Mouse (Mus musculus) heart, embryonic 15.5 days (tissue): ENCODE measurements around the gene Zwint. TPM values are rescaled to one million over a fixed set of nuclear protein-coding genes. Genes with fewer than 3 reads are reported as not detected.

Experiments used
- ATAC-seq: fragments of 200-750 bp; cut with Nextera tagmentation; replicated peaks from 2 replicates; pipeline ENCODE4 v1.8.0; 2017; ENCODE audit warnings: low read depth, moderate TSS enrichment; ENCODE audit not compliant: insufficient number of reproducible peaks, insufficient read depth, low FRiP score
- H3K27ac ChIP-seq: fragments of 300-500 bp; sonication (generic); 2 replicates; pipeline ENCODE4 v1.5.1; 2015; ENCODE audit warnings: mild to moderate bottlenecking, inconsistent platforms
- H3K27me3 ChIP-seq: fragments of 300-500 bp; sonication (generic); 2 replicates; pipeline ENCODE4 v1.6.1; 2015; ENCODE audit warnings: inconsistent platforms
- H3K36me3 ChIP-seq: fragments of 300-500 bp; sonication (generic); 2 replicates; pipeline ENCODE4 v1.6.1; 2015; ENCODE audit warnings: mild to moderate bottlenecking, inconsistent platforms
- H3K4me1 ChIP-seq: fragments of 300-500 bp; sonication (generic); replicated peaks from 2 replicates; pipeline ENCODE4 v1.6.1; 2015; ENCODE audit warnings: inconsistent platforms
- H3K4me2 ChIP-seq: fragments of 300-500 bp; sonication (generic); 2 replicates; pipeline ENCODE4 v1.6.1; 2015; ENCODE audit warnings: inconsistent platforms, mild to moderate bottlenecking, moderate library complexity
- H3K4me3 ChIP-seq: fragments of 300-500 bp; sonication (generic); 2 replicates; pipeline ENCODE4 v1.5.1; 2015; ENCODE audit warnings: mild to moderate bottlenecking, inconsistent platforms
- H3K9ac ChIP-seq: fragments of 300-500 bp; sonication (generic); 2 replicates; pipeline ENCODE4 v1.6.1; 2015; ENCODE audit warnings: mild to moderate bottlenecking, inconsistent platforms
- H3K9me3 ChIP-seq: fragments of 300-500 bp; sonication (generic); replicated peaks from 2 replicates; pipeline ENCODE4 v1.6.1; 2016; ENCODE audit warnings: inconsistent platforms
- WGBS: fragments of 180-500 bp; shearing (Covaris S2); methylation state at CpG from one replicate; pipeline ENCODE4 v1.1.7; 2015; ENCODE audit warnings: mixed read lengths; 5-methylcytosine and 5-hydroxymethylcytosine counted together
- polyA plus RNA-seq: library from polyadenylated mRNA; unstranded; fragments of >200 nt; fragmentation: Nextera tagmentation; extraction: Ambion mirVana; gene quantifications from 2 replicates; pipeline ENCODE4 v1.2.1, GENCODE M21; 2015

Zwint gene
- polyA plus RNA-seq, result 200 and 219 TPM in 2 replicates

DNA sequence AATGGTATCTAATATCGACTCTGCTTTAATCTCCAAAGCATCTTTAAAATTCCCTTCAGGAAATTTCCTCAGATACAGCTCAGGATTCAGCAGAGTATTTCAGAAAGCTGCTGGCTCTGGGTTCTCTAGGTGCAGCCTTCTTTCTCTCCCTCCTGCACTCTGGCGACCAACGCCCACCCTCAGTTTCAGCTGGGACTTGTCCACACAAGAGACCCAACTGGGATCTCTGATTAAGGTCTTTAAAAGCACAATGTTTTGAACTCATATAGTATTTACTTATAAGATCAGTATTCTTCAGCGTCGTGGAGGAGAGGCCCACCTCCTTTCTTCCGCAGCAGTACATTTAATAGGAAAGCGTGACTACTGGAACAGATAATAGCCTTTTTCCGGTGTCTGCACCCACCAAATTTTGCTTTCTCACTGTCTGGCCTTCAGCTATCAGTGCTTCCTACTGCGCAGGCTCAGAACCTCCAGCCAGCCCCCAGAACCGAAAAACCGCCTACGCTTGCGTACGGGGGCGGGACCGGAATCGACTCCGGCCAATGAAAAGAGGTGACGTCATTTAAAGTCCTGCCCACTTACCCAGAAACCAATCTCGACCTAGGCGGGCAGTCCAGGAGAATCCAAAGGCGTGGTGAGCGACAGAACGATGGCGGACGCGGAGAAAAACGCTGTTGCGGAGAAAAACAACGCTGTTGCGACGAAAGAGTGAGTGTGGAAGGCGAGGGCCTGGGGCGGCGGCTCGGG, at the start of gene Zwint:
TSS of gene Zwint (plus strand) at position 576 of the 747 bp plus-strand sequence.
- no peaks in the 10 kb centered on the region for H3K27me3 ChIP-seq
- peak within 1 kb of the TSS; percentile 92 for H3K4me3 ChIP-seq
- peak within 1 kb of the TSS; percentile 86 for H3K9ac ChIP-seq
- peaks cover 28% of the 10 kb centered on the region for H3K36me3 ChIP-seq
- peak within 1 kb of the TSS; percentile 73 for H3K4me2 ChIP-seq
- peaks cover 24% of the 10 kb centered on the region for H3K4me1 ChIP-seq
- WGBS, result 2% methylated on average over 36 of the region's 36 CpGs
- H3K27ac ChIP-seq, result peak within 1 kb of the TSS; percentile 95
- no peaks in the 10 kb centered on the region for H3K9me3 ChIP-seq
- peak; percentile 98 for ATAC-seq

DNA sequence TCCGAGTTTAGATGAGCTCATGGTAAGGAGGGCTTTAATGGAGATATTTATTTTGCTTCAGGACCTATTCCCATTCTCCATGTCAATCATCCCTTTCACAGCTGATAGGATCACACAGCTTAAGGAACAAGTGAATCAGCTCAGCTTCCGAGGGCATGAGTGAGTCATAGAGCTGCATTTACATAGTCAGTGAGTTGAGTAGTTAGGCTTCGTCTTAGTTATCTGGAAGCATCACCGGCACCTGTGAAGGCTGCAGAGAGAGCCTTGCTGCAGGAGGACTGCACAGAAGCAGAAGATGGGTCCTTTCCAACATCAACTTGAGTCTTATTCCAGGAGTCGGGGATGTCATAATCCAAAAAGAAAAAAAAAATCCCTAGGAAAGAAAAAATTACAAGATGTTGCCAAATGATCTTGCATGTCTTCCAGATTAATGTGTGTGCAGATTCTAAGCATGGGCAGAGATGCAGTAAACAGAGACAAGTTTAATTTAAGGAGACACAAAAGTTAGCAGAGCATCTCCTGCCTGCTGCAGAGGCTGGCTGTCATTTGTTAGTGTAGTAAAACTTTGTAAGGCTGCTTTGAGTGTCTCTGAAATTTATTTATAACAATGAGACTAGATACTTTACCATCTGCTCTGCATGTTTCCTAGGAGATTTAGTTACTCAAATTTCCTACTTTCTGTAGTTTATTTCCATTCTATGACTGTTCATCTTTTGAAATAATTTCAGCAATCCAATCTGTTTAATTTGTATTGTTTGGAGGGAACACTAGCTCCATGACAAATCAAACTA, 41.3 kb upstream of the Zwint start:
- Histone ChIP-seq H3K27me3 (no peaks in the 10 kb centered on the region), H3K4me1 (no peaks in the 10 kb centered on the region), H3K36me3 (no peaks in the 10 kb centered on the region), H3K9me3 (no peaks in the 10 kb centered on the region), H3K4me2 (no peak overlapping the region), H3K9ac (no peak overlapping the region), H3K27ac (no peak overlapping the region), H3K4me3 (no peak overlapping the region)
- WGBS, result 62% methylated on average over 5 of the region's 5 CpGs
- ATAC-seq, result no peak

- WGBS, result 91% methylated on average over 2 of the region's 2 CpGs
These were observed 38.5 kb upstream of the Zwint start for GRCm38 (mm10) chr10:72616153-72616552.

GRCm38 (mm10) chr10:72620527-72620926, 34.1 kb upstream of the Zwint start:
- Histone ChIP-seq H3K4me2 (no peak overlapping the region), H3K36me3 (no peaks in the 10 kb centered on the region), H3K9ac (no peak overlapping the region), H3K4me3 (no peak overlapping the region), H3K4me1 (no peaks in the 10 kb centered on the region), H3K9me3 (no peaks in the 10 kb centered on the region), H3K27me3 (no peaks in the 10 kb centered on the region), H3K27ac (no peak overlapping the region)
- no peak for ATAC-seq
- 43% methylated on average over 2 of the region's 2 CpGs for WGBS

More at GRCm38 (mm10) chr10:72616153-72616552, 38.5 kb upstream of the Zwint start:
- Histone ChIP-seq H3K9me3 (no peaks in the 10 kb centered on the region), H3K4me1 (no peaks in the 10 kb centered on the region), H3K27me3 (no peaks in the 10 kb centered on the region), H3K9ac (no peak overlapping the region), H3K4me3 (no peak overlapping the region), H3K27ac (no peak overlapping the region), H3K4me2 (no peak overlapping the region), H3K36me3 (no peaks in the 10 kb centered on the region)
- no peak for ATAC-seq

GRCm38 (mm10) chr10:72623561-72623960, 31.1 kb upstream of the Zwint start:
- Histone ChIP-seq H3K9ac (no peak overlapping the region), H3K4me3 (no peak overlapping the region), H3K9me3 (no peaks in the 10 kb centered on the region), H3K4me1 (no peaks in the 10 kb centered on the region), H3K27ac (no peak overlapping the region), H3K27me3 (no peaks in the 10 kb centered on the region), H3K4me2 (no peak overlapping the region), H3K36me3 (no peaks in the 10 kb centered on the region)
- 25% methylated on average over 8 of the region's 8 CpGs for WGBS
- ATAC-seq, result no peak

- H3K27ac ChIP-seq, result no peak overlapping the region
- no peaks in the 10 kb centered on the region for H3K36me3 ChIP-seq
- H3K4me2 ChIP-seq, result no peak overlapping the region
- 12% methylated on average over 5 of the region's 5 CpGs for WGBS
- H3K9me3 ChIP-seq, result no peaks in the 10 kb centered on the region
- ATAC-seq, result no peak
- no peaks in the 10 kb centered on the region for H3K27me3 ChIP-seq
- H3K9ac ChIP-seq, result no peak overlapping the region
- no peaks in the 10 kb centered on the region for H3K4me1 ChIP-seq
- no peak overlapping the region for H3K4me3 ChIP-seq
These were observed 20.5 kb upstream of the Zwint start for GRCm38 (mm10) chr10:72634125-72634524.

GRCm38 (mm10) chr10:72650867-72651266, 3.8 kb upstream of the Zwint start:
- no peak overlapping the region for H3K9ac ChIP-seq
- no peaks in the 10 kb centered on the region for H3K9me3 ChIP-seq
- no peak overlapping the region for H3K4me2 ChIP-seq
- WGBS, result 65% methylated on average over 6 of the region's 6 CpGs
- no peaks in the 10 kb centered on the region for H3K27me3 ChIP-seq
- H3K27ac ChIP-seq, result no peak overlapping the region
- H3K4me1 ChIP-seq, result peaks cover 10% of the 10 kb centered on the region
- no peak overlapping the region for H3K4me3 ChIP-seq
- no peak for ATAC-seq
- H3K36me3 ChIP-seq, result no peaks in the 10 kb centered on the region

- no peak for ATAC-seq
- Histone ChIP-seq H3K4me1 (peaks cover 24% of the 10 kb centered on the region), H3K27ac (peak overlapping the region; percentile 95), H3K9me3 (no peaks in the 10 kb centered on the region), H3K4me3 (no peak overlapping the region), H3K9ac (no peak overlapping the region), H3K36me3 (peaks cover 22% of the 10 kb centered on the region), H3K4me2 (peak overlapping the region; percentile 57; the same call in 1 of the 2 replicates), H3K27me3 (no peaks in the 10 kb centered on the region)
- WGBS, result 81% methylated on average over 2 of the region's 2 CpGs
These were observed 848 bp upstream of the Zwint start for GRCm38 (mm10) chr10:72653797-72654196.

GRCm38 (mm10) chr10:72655017-72655509, 418 bp downstream of the Zwint start:
- Histone ChIP-seq H3K27me3 (no peaks in the 10 kb centered on the region), H3K4me1 (peaks cover 24% of the 10 kb centered on the region), H3K4me2 (peak overlapping the region; percentile 73), H3K9ac (peak overlapping the region; percentile 86), H3K9me3 (no peaks in the 10 kb centered on the region), H3K4me3 (peak overlapping the region; percentile 92), H3K36me3 (peaks cover 33% of the 10 kb centered on the region), H3K27ac (peak overlapping the region; percentile 95)
- 2% methylated on average over 15 of the region's 15 CpGs for WGBS
- peak; percentile 71 for ATAC-seq

- Histone ChIP-seq H3K4me3 (no peak overlapping the region), H3K4me2 (no peak overlapping the region), H3K36me3 (peaks cover 66% of the 10 kb centered on the region), H3K9me3 (no peaks in the 10 kb centered on the region), H3K27ac (no peak overlapping the region), H3K27me3 (no peaks in the 10 kb centered on the region), H3K4me1 (peaks cover 22% of the 10 kb centered on the region), H3K9ac (no peak overlapping the region)
- WGBS, result 93% methylated on average over 5 of the region's 5 CpGs
- no peak for ATAC-seq
These were observed 4.6 kb downstream of the Zwint start for GRCm38 (mm10) chr10:72659198-72659597.

DNA sequence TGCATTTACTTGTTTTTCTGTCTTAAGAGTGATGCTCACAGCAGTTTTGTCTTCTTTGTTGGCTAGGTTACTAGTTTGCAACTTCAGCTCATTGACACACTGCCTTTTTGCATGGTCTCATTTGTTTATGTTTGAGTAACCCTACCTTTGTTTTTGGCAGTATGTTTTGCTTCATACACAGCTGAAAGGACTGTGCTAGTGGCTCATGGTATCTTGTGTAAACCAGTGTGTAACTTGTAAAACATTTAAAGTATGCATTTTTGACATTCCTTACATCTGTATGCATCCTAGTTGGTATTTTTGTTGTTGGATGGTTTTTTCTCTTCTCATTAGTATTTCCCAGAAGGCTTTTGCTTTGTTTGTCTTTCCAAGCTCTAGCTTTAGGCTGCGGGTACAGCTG, 5.7 kb downstream of the Zwint start:
- peaks cover 75% of the 10 kb centered on the region for H3K36me3 ChIP-seq
- H3K27ac ChIP-seq, result no peak overlapping the region
- WGBS, result 89% methylated on average over 1 of the region's 1 CpGs
- H3K9ac ChIP-seq, result no peak overlapping the region
- peaks cover 19% of the 10 kb centered on the region for H3K4me1 ChIP-seq
- no peak for ATAC-seq
- H3K9me3 ChIP-seq, result no peaks in the 10 kb centered on the region
- H3K4me2 ChIP-seq, result no peak overlapping the region
- H3K4me3 ChIP-seq, result no peak overlapping the region
- H3K27me3 ChIP-seq, result no peaks in the 10 kb centered on the region
